Mouse (Mus musculus): ENCODE results near the gene Cdrt4.

The Cdrt4 gene

DNA sequence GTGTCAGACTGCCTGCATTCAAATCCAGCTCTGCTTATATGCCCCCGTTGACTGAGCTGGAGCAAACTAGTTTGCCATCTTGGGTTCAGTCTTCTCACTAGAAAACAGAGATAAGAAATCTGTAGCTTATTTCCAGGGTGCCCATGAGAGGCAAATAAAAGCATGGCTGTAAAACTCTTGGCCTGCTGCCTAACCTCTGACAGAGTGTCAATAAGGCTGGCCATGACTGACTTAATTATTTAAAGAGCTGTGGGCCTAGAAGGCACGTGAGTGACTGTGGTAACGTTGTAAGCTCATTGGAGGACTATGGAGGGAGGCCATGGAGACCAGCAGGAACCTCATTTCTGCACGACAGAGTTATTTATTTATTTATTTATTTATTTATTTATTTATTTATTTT, 5.5 kb upstream of the Cdrt4 start:
- DNase-seq = peak; percentile 41

DNA sequence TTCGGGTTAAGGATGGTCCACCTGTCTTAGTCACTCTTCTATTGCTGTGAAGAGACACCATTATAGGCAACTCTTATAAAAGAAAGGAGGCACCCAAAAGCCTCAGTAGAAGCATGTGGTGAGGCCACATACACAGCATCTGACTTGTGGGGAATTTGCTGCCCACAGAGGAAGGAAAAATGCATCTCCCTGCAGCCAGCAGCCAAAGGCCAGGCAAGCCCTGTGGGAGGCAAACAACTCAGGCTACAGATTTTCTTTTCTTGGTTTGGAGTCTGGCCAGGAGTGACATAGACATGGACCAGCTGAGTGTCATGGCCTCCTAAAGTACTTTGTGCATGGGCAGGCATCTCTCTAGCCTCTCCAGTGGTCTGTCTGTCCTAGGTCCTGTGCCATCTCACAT, 1.4 kb upstream of the Cdrt4 start:
- DNase-seq = no peak

DNA sequence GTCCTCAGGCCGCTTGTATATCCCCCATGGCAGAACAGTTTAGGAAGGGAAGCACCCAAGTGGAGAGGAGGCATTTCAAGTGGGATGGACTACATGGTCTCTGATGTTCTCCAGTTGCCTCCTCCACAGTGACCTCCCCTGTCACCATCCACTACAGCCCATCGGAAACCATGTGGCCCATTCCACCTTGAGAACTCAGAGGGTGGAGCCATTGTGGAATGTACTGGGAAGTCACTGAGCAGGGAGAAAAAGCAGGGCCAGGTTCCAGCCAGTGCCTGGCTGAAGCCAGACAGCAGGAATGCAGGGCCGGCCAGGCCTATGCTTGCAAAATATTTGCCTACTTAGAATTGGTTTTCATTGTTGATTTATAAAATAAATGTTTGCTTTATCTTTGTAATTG, 3.8 kb downstream of the Cdrt4 start:
- no peak for DNase-seq

DNA sequence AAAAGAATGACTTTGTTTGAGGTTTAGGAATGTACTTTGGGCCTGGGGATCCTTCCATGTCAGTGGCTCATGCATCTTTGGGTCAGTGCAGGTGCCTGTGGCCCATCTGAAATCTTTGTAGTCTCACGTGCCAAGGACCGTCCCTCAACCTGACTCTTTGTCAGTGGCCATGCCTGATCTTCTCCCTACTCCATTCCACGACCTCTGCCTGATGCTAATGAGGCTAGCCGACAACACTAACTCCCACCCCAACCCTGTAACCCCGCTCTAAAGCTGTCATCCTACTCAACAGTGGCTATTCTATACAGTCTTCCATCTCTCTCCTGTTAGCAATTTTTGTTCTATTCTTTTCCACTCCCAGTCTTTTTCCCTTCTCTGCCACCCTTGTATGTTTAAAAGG, 4.2 kb downstream of the Cdrt4 start:
- no peak for DNase-seq

DNA sequence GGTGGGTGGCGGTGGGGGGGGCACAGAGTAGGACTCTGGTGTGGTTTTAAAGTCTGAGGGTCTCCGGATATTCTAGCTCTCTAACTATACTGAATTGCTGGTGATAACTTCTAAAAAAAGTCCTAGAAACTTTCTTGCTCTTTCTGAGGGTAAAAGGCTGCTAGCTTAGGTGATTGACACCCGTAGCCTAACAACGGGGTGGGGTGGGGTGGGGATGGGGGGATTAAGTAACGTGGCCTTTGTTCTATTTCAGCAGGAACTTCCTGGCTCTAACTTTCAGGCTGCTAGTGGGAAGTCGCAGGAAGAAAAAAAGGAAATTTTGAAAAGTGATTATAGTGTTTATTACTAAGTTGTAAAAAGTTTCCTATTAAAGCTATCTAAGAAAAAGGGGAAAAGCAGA, 4.8 kb downstream of the Cdrt4 start:
- DNase-seq = no peak

DNA sequence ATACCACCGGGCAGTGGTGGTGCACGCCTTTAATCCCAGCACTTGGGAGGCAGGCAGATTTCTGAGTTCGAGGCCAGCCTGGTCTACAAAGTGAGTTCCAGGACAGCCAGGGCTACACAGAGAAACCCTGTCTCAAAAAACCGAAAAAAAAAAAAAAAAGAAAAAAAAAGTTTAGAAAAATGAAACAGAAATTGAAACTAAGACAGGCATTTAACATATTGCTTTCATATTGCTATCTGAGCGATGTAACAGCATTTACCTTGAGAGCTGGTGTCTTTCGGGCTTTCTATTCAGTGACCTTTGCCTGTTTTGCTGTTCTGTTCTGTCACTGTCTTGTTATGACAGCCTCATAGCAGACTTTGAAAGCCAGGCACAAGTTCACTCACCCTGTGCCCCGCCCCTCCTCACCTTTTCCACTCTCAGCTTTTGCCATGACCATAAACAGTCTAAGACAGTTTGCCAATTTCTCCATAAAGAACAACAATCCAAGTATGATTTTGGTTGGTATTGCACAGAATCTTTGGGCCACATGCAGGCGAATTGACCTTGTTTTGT, 6.7 kb downstream of the Cdrt4 start:
- no peak for DNase-seq

DNA sequence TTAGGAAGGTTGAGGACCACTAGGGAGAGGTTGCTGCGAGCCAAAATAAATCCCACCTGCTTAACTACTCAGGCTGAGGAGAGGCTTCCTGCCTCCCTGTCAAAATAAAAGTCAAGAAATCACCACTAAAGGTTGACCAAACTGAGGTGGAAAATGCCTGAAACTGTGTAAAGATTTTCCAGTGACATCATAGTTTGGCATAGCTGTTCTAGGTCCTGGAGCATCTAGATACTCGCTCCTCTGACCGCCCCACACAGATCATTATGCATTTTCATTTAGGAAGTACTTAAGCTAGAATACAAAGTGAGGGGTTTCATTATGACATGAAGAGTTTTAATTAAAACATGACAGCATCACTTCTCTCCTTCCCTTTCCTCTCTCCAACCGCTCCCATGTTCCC, 12.3 kb downstream of the Cdrt4 start:
- DNase-seq = no peak

DNA sequence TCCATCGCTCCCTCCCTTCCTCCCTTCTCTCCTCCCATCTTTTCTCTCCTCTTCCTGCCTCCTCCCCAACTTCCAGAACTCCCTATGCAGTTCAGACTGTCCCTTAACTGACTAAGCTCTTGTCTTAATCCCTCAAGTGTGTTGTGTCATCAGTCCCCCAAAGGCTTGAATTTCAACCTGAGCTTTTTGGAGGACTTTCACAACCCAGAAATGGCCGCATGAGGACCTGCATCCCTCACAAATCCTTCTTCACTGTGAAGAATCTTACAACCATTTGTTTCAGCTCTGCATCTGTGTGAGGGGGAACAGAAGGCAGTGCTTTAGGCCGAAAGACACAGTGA, 15.4 kb downstream of the Cdrt4 start:
- DNase-seq = no peak

DNA sequence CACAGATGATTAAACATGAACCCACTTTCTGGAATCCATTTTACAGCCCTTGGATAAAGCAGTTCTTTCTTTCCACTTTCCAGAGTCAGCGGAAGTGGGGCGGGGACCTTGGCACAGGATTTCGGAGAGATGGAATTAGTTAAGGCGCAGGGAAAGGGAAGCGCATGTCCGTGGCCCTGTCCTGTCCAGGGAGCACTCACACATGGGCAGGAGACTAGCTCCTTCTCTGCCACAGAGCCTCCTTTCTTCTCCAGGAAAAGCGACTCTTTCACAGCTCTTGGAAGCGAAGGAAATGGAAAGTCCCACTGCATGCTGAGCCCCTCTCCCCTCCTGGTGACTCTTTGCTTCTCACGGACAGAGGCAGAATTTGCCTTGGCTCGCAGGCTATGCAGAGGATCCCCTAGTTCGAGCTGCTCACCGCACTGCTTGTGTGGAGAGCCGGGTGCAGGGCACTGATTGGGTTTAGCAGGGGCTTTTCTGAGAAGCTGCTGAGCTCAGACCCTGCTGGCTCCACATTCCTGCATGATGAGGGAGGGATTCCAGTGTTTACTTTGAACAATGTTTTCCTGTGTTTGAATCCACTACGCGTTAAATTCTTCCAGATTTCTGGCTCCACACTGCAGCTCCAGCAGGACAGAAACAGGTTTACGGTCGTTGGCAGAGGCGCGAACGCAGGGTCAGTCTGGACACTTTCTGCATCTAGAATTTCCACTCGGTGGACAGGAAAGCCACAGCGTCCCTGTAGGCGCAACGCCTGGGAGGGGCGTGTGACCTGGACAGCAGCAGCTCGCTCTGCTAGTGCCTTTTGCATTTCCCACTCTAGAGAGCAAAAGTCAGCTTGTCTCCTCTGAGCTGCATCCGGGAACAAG, 16.0 kb downstream of the Cdrt4 start:
- peak; percentile 16 for DNase-seq

DNA sequence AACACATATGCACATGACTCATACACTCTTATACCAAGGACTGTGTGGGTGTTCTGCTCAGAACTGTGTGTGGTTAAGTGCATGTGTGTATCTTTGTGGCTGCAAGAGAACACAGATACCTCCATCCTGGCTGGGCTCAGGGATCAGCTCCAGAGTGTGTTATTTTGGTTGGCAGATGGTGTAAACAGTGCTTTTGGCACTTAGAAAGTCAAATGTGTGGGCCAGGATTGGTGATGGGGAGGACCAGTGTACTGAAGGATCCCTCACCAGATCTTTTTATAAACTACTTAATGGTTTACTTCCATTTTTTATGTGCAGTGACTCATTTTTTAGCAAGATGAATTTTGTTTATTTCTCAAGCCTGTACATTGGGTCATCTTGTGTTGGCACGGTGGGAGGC, 26.2 kb downstream of the Cdrt4 start:
- no peak for DNase-seq

DNA sequence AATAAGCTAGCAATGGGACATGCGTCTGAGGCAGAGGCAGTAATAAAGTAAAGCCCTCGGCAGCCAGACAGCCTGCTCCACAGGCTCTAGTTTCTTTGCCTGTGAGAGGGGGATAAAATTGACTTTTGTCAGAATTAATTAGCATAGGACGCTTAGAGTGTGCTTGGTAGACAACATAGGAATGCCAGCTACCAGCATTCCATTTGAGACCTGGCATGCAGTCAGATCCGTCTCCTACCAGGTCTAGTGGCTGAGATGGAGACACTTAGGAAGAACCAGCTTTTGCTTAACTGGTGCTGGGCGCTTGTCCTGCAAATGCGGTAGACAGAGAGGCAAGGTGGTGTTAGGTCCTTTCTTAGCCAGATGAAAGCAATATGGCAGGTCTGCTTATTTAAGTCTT, 27.9 kb downstream of the Cdrt4 start:
- DNase-seq = no peak

DNA sequence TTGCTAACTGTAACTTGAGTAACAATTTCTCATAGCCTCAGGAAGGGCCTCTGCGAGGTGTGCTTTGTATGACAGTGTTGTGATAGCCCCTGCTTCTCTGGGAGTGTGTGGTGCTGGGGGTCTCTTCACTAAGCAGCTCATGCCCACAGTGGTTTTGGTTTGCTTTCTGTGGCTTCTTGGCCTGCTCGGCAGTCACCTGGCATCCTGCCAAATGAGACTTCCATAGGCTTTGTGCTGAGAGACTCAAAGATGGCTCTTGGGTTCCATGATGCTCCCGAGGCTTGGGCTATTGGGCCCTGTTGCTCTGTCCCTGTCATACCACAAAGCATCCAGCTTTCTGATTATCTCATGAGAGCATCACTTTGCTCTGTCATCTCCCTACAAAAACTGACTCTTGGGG, 30.7 kb downstream of the Cdrt4 start:
- no peak for DNase-seq

DNA sequence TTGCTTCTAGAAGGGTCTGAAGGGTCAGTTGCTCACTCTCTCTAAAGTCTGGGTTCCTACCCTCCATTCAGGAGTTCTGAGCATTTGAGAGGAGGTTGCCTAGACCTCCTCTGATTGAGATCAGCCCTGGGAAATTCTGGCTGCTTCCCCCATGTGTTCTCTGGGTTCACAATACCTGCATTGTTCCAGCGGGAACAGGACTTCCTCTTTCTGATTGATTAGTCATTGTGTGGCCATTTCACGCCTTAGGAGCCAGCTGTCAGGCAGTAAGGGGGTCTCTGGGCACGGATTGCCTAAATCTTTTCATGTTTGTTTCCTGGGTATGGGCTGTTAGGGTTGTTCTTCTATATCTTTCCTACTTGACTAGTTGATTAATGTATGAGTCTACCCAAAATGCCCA, 32.8 kb downstream of the Cdrt4 start:
- peak; percentile 9 for DNase-seq

DNA sequence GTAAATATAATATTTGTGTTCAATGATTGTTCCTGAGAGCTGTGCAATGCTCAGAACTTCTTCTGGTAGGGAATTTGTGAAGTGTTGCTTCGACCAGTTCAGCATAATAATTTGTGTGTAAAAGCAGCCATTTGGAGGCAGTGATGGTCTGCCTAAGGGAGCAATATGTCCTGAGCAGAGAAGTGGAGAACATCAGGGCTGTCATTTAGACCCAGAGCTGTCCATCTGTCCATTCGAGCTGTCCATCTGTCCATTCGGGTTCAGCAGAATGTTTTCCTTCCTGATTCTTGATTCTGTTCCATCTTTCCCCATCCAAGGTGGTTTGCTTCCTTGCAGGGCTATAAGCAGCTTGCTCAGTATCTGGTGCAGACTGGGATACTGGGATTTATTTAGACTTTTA, 33.4 kb downstream of the Cdrt4 start:
- DNase-seq = no peak

DNA sequence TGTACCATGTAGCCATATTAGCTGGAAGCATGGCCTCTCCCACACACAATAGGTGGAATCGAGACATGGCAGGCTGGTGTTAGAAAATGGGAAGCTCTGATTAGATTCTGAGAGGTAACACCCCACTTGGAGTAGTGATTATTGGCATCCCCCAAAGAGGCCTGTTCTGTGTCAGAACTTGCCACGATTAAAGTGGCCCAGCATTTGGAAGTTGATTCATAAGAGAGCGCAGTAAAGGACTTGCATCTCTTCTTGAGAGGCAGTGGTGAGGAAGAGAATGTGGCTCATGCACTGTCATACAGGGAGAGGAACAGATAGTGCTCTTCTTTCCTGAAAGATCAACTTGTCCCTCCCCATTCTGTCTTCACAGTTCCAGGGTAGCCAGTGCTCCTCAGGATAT, 34.1 kb downstream of the Cdrt4 start:
- DNase-seq = no peak

DNA sequence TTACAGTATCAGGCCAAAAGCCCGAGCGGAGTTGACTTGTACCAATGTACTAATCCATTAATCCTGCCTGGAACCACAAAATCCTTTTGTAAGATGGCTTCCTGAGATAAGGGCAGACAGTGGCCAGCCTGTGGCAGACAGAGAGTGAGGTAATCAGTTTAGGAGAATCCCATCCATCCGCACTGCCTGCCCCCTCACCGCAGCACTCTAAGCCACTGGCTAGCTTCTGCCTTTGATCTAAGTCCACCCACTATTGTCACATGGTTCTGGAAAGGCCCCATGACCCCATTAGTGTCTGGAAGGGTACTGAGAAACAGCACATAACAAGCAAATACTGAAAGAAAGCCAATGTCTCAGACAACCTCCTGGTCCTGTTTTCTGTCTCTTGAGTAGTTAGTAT, 35.6 kb downstream of the Cdrt4 start:
- no peak for DNase-seq

DNA sequence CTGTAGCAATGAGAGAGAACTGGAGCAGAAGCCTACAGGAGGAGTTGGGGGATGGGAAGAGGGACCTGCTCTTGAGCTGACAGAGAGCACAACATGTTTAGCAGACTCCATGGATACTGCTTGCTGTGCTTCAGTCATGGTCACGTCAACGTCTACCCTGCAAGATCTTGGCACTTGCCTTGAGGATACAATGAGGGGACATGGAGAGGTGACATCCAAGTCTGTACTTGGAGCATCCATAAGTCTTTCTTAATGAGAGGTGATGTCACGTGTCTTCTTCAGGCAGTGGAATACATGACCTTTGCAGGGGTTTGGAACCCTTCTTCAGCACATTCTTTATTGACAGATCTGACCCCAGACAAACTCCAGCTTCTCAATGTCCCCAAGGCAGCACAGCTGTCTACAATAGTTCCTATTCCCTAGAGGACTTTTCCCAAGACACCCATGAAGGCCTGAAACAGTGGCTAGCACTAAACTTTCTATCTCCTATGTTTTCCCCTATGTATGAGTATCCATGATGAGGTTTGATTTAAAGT, 39.2 kb downstream of the Cdrt4 start:
- no peak for DNase-seq

DNA sequence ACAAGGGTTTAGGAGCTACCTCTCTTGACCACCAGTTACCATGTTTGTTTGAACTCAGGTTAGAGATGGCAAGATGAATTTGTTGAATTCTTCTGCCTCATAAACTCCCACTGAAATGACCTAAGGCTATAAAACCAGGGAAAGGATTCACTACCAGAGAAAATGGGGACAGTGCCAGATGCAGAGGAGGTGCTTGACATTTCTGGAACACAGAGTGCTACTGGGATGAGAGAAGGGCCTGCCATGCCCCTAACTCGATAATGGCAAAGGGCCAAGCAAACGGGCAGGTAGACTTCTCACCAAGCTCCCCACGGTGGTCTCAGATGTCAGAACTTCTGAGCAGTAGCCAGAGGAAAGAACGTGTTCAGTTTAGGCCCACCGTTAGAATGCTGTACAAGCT, 39.8 kb downstream of the Cdrt4 start:
- no peak for DNase-seq

DNA sequence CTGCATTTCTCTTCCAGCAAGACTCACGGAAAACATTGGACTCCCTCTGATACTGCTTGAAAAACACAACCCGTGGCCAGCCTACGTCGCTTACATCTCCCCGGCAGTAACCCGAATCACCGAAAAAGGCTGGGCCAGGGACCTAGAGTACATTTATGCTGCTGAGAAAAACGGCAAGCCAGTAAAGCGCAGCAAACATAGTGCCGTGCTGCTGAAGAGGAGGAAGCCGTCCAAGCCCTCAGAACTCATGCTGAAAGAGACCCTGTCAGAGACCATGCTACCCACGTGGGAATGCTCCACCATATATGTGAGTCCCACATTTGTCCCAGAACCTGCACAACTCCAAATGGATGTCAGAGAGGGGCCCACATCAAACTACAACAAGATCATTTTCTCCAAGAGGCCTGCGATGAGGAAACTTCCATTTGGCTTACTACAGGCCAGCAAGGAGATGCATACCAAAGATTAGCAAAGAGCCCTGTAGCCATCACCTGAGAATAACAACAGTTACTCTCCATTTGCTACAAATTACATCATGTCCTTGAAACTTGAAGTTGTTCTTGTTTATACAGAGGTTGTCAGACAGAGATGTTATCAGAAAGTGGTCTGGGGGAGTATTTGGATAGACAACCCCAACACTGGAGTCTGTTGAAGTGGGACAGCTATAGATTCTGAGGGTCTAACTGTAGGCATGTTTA, 41.7 kb downstream of the Cdrt4 start:
- no peak for DNase-seq

DNA sequence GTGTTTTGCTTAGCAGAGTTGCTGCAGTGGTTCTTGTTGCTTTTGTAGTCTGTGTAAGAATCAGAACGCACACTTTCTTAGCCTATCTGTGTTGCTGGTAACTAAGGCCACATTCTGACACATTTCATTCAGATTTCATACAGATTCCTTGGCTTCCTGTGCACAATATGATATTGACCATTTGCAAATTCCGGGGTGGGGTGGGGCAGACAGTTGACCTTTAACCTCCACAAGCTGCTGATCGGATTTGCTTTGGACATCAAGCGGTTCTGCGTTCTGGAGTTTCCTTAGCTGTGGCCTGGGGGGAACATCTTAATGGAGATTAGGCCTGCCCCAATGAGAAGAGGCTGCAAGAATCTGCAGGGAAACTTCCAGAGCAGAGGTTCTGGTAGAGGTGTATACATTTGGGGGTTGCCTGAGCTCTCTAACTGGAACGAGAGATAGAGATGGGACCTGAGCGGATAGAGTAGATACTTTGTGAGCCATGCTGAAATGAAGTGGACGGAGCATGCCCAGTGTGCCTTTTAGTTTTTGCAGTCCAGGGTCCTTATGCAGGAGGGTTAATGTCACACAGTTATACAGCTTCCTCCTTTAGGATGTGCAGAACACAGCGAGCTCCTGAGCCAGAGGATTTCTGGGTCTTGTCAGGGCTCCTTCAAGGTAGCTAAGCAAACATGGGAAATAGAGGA, 44.2 kb downstream of the Cdrt4 start:
- no peak for DNase-seq

DNA sequence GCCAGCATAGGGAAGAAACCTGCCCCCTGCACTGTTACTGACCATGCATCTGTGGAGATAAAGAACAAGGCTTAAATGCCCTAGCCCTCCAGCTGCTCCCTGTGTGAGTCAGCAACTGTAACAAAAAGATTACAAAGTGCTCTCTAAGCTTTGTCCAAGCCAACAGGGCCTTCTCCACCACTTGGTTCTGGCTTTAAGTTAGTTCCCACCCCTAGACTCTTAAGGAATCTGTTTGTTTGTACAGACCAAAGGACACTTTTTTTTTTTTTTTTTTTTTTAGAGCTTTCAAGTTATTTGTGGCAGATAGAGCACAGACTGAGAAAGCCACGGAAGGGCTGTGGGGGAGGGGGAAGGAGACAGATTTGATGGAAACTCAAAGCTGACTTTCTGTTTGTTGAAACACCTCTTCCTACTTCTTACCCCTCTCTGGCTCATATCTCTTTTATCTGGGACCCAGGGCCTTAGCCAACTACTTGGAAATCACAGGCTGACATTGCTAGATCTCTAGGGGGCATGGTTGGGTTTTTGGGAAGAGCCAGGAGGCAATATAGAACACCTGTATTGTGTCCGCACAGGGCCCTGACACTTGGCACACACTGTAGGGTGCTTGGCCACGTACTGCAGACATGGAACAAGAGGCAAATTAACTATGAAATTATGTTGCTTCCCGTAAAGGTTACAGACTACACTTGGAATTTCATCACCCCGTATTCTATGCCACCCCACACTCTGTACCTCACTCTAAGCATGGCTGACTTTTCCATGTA, 44.9 kb downstream of the Cdrt4 start:
- DNase-seq = no peak

DNA sequence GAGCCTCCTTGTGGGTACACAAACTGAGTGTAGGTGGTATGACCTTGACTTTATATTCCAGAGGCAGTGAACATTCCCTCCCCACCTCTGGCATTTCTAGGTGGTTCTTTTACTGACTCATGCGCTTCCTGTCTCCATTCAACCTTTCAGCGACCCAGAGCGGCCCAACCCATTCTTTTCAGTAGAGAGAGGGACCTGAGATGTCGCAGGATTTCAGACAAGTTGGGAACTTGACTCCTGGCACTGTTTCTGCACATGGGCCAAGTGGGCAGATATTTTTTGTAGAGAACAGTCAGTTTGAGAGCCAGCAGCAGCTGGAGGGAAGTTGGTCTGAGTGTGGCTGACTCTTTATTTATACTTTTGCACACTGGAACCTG, 45.5 kb downstream of the Cdrt4 start:
- DNase-seq = no peak
